Mouse (Mus musculus) c-Kit-negative CD71-positive TER-119-positive erythroid progenitor cells, embryonic 14.5 days (primary cell): ENCODE measurements at regions not wholly inside any gene's neighbourhood (a gene's known extent, or its start where the extent isn't known, plus 50 kb on each side); places are given as distances from the start of the nearest gene placed in this dataset.
A peak's percentile ranks its signal among the peaks of the same experiment; 100 is the strongest.
"Not testable (repeated sequence)": the region's sequence is repeated elsewhere in the genome, so short reads cannot be mapped to it uniquely, and the experiment has no call there.

ENCODE experiments used
- DNase-seq: peaks from one replicate; pipeline ENCODE4 v3.0.0-alpha.2; 2013; ENCODE audit warnings: low read depth, low spot score

DNA sequence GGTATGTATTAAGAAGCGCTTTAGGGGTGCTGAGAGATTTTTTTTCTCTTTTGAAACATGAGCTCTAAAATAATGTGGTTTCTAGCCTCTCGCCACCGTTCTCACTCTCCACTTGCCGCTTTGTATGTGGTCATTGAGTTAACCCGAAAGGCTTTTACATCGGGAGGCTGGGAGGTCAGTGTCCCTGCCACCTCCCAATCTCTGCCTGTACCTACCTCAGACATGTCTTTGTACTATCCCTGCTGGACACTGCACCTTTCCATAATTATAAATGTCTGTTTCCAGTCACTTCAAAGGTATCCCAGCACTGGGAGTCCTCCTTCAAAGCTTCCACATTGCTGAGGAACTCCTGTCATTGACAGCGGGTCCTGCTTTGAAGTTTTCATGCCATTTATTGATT, 347.6 kb upstream of the Tbc1d2b start:
- no peak for DNase-seq

GRCm38 (mm10) chr9:90597894-90598293, 327.3 kb upstream of the Tbc1d2b start:
- no peak for DNase-seq

DNA sequence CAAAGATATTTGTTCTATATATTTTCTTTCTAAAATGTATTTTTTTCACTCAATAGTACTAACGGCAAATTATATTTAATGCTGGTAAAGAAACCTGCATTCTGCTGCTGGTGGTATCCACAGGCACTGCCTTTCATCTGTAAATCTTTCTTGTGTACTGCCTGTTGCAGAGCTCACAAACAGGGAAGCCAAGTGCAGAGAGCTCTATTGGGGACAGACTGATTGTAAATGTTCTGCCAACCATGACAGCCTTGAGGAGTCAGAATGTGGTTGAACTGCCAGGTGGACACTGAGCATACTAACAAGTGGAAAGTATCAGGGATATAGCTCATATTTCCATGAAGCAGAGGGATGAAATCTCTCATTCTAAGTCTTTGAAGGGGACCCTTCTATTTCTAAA, 286.1 kb upstream of the Tbc1d2b start:
- no peak for DNase-seq

- DNase-seq: no peak
Measured at GRCm38 (mm10) chr9:90556216-90556615, 285.6 kb upstream of the Tbc1d2b start.

GRCm38 (mm10) chr9:90547931-90548330, 277.3 kb upstream of the Tbc1d2b start:
- DNase-seq: no peak

- no peak for DNase-seq
Measured at GRCm38 (mm10) chr9:90546720-90547119, 276.1 kb upstream of the Tbc1d2b start.

- not testable (repeated sequence) for DNase-seq
Measured at GRCm38 (mm10) chr9:90537683-90538082, 267.1 kb upstream of the Tbc1d2b start.

DNA sequence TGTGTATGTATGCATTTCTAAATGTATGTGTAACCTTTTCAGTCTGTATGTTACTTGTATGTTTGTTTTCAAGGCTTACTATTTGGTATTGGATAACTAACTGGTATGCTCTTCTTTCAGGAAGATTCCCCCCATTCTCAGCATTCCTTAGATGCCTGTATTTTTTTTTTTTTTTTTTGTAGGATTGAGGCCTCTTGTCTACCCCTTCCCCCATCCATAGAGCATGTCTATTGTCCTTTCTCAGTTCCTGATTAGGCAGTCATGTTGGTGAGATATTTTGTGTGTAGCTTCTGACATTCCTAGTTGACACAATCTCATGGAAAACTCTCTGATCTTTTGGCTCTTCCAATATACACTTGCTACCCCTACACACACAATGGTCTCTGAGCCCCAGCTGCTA, 262.8 kb upstream of the Tbc1d2b start:
- no peak for DNase-seq

- no peak for DNase-seq
Measured at GRCm38 (mm10) chr9:90521186-90521585, 250.6 kb upstream of the Tbc1d2b start.

DNA sequence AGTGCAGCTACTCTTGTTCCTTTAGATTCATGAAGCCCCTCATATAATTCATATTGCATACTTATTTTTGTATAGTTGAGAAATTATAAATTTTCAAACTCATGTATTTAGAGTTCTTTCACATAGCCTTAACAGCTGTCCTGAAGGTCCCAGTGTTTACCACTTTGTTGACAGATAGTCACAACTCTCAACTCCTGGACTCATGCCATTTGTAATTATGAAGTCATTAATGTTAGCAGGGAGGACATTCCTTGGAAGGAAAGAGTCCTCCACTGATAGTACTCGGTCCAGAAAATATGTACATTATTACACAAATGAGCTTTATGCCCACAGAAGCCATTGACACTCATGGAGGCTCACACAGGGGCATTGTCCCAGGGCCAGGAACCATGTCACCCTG, 224.3 kb upstream of the Tbc1d2b start:
- DNase-seq: no peak

GRCm38 (mm10) chr9:90490561-90491152, 220.1 kb upstream of the Tbc1d2b start:
- no peak for DNase-seq

DNA sequence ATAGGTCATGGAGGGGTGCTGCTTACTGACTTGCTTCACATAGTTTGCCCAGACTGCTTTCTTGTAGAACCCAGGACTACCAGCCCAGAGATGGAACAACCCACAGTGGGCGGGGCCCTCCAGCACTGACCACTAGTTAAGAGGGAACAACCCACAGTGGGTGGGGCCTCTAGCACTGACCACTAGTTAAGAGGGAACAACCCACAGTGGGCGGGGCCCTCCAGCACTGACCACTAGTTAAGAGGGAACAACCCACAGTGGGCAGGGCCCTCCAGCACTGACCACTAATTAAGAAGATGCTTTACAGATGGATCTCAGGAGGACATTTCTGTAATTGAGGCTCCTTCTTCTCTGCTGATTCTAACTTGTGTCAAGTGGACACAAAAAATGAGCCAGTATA, 180.0 kb upstream of the Tbc1d2b start:
- DNase-seq: no peak

- peak; percentile 6 for DNase-seq
Measured at GRCm38 (mm10) chr9:90446957-90447356, 176.4 kb upstream of the Tbc1d2b start.

- no peak for DNase-seq
Measured at GRCm38 (mm10) chr9:90434902-90435301, 164.3 kb upstream of the Tbc1d2b start.

GRCm38 (mm10) chr9:90430898-90431297, 160.3 kb upstream of the Tbc1d2b start:
- no peak for DNase-seq

DNA sequence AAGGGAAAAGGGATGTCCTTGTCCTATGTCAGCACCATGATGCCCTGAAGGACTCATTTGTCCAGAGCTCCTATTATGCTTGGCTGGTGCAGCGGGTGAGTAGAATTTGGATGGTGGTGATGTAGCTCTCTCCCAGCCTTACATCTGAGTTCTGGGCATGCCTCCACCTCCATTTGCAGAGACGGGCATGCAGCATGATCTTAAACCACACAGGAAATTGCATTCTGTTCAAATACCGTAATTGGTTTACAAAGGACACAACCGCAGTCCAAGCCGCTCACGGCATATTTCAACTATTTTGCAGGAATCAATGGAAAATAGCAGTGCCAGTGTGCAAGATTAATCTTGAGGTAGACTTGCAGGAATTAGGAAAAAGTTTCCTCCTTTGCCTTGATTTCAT, 151.1 kb upstream of the Tbc1d2b start:
- no peak for DNase-seq

DNA sequence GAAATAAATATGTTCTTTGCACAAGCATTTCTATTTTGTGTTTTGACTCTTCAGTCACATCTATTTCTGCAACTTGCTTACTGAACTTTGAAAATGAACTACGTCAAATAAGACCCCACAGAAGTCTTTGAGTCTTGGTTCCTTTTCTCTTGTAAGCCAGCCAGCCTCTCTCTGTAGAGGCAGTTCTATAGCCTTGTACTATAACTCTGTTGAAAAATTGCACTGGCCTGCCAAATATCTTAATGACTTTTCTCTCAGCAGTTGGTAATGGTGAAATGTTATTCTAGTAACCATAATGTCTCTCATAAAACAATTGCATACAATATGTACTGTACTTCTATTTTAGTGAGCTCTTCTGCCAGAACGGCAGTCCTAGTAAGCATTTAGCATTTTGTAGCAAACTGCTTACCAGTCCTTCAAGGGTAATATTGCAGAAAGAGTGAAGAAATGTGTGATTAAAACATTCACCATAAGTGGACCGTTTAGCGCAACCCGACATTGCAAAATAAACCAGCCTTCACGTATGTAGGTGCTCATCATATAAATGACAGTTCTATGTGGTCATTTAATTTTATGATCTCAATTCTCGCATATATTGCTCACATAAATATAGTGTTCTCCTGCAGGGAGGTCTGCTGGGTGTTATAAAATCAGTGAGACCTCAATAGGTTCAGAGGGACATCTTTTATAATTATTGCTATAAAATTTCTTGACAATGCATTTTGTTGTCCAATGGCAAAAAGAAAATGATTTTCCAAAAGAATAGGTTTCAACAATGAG, 149.3 kb upstream of the Tbc1d2b start:
- no peak for DNase-seq

- no peak for DNase-seq
Measured at GRCm38 (mm10) chr9:90408789-90409188, 138.2 kb upstream of the Tbc1d2b start.

- DNase-seq: no peak
Measured at GRCm38 (mm10) chr9:90407573-90407972, 137.0 kb upstream of the Tbc1d2b start.

DNA sequence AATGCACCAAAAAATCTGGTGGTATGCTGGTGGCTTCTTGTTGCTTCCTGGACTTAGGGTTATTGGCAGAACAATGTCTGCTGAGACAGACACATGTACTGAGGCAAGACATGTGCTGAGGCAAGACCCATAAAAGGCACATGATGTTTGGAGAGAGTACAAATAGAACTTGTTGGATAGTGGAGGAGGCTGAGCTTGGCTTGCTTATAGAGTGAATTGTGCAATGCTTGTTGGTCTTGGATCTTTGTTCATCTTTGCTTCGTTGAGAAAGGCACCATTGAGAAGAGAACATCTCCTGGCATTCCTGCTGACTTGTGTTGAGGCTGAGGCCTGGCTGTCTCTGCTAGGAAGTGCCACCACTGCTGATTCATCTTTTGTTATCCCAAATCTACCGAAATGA, 117.8 kb upstream of the Tbc1d2b start:
- no peak for DNase-seq

- DNase-seq: no peak
Measured at GRCm38 (mm10) chr9:90385047-90385446, 114.4 kb upstream of the Tbc1d2b start.

GRCm38 (mm10) chr9:90380099-90380498, 109.5 kb upstream of the Tbc1d2b start:
- no peak for DNase-seq

DNA sequence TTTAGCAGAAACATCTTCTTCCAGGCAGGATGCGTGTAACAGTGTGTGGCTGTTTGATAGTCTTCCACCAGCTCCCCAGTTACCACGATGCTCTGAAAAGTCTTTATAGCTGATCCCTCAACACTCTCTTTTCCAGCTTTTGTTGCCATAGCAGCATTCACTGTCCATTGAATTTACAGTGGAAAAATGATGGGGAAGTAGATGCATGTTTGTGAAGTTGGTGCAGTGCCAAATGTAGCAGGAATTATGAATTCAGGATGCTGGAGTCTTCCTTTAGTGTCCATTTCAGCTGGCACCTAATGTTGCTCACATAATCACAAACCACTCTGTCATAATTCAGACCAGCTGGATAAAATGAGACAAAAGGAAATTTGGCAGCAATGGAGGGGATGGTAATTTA, 99.0 kb upstream of the Tbc1d2b start:
- no peak for DNase-seq
